28 mouse cellular contexts compared by ENCODE assay signal in the genomic region with DNA sequence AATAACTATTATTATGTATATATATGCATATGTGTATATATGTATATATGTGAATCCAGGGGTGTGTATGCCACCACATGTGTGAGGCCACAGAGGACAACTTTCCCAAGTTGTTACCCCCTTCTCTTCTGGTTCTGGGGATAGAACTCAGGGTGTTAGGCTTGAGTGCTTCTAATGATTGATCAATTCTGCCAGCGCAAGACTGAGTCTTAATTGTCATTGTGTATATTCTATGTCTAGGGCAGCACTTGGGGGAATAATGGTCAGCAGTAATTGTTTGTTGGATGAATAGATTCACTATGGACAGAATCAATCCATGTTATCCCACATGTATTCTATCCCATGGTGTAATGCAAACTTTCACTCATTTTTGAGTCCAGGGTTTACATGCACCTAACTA.
"Had no signal": no experiment of that assay in that cellular context is flagged by ENCODE, and none has a peak within 500 bp of the region (broad histone marks: within the 10 kb centered on the region; RNA-seq: fewer than 3 reads in every experiment).

No protein-coding gene starts in this region.

- H3K27ac ChIP-seq: embryonic facial prominence, embryonic 10.5 days; embryonic facial prominence, embryonic 12.5 days; embryonic facial prominence, embryonic 13.5 days; embryonic facial prominence, embryonic 15.5 days; forebrain, embryonic 10.5 days; forebrain, embryonic 12.5 days; forebrain, embryonic 13.5 days; forebrain, embryonic 15.5 days; gastrocnemius, adult 2 months; heart, adult 2 months had no signal

- H3K36me3 ChIP-seq: embryonic facial prominence, embryonic 10.5 days; embryonic facial prominence, embryonic 12.5 days; embryonic facial prominence, embryonic 13.5 days; embryonic facial prominence, embryonic 15.5 days; forebrain, embryonic 10.5 days; forebrain, embryonic 12.5 days; forebrain, embryonic 15.5 days had no signal

- H3K4me1 ChIP-seq: embryonic facial prominence, embryonic 10.5 days; embryonic facial prominence, embryonic 12.5 days; embryonic facial prominence, embryonic 13.5 days; embryonic facial prominence, embryonic 15.5 days; forebrain, embryonic 10.5 days; forebrain, embryonic 12.5 days; forebrain, embryonic 13.5 days; forebrain, embryonic 15.5 days had no signal

- H3K4me2 ChIP-seq: embryonic facial prominence, embryonic 12.5 days; embryonic facial prominence, embryonic 13.5 days; embryonic facial prominence, embryonic 15.5 days; forebrain, embryonic 12.5 days; forebrain, embryonic 13.5 days; forebrain, embryonic 15.5 days had no signal

- H3K9ac ChIP-seq: embryonic facial prominence, embryonic 12.5 days; embryonic facial prominence, embryonic 13.5 days; embryonic facial prominence, embryonic 15.5 days; forebrain, embryonic 12.5 days; forebrain, embryonic 13.5 days; forebrain, embryonic 15.5 days; forebrain, postnatal 0 days had no signal

- H3K27me3 ChIP-seq: embryonic facial prominence, embryonic 12.5 days; embryonic facial prominence, embryonic 13.5 days; embryonic facial prominence, embryonic 15.5 days; forebrain, embryonic 12.5 days; forebrain, embryonic 13.5 days; forebrain, embryonic 15.5 days had no signal

- H3K4me3 ChIP-seq: embryonic facial prominence, embryonic 10.5 days; embryonic facial prominence, embryonic 12.5 days; embryonic facial prominence, embryonic 13.5 days; embryonic facial prominence, embryonic 15.5 days; erythroblast, embryonic 14.5 days; forebrain, embryonic 10.5 days; forebrain, embryonic 12.5 days; forebrain, embryonic 13.5 days; forebrain, embryonic 15.5 days; gastrocnemius, adult 2 months; heart, adult 2 months had no signal

- H3K9me3 ChIP-seq: embryonic facial prominence, embryonic 10.5 days; embryonic facial prominence, embryonic 12.5 days; embryonic facial prominence, embryonic 13.5 days; embryonic facial prominence, embryonic 15.5 days; forebrain, embryonic 10.5 days; forebrain, embryonic 12.5 days; forebrain, embryonic 13.5 days; forebrain, embryonic 15.5 days had no signal

- ATAC-seq: forebrain, embryonic 13.5 days; forebrain, embryonic 14.5 days; forebrain, embryonic 15.5 days; forebrain, embryonic 16.5 days; forebrain, postnatal 0 days had no signal

- DNase-seq: cerebellum, adult 2 months; cerebellum, adult 8-10 months; cerebellum, adult 9-10 months; cerebellum, adult 9-11 months; cerebellum, postnatal 10 days; cerebellum, postnatal 14 days; cerebellum, postnatal 25 days; cerebellum, postnatal 36 days; embryo, embryonic 11 days; forebrain, postnatal 0 days; gastrocnemius, adult 2 months; gastrocnemius, postnatal 10 days; gastrocnemius, postnatal 14 days; gastrocnemius, postnatal 25 days; gastrocnemius, postnatal 36 days; heart, adult 18-20 months; heart, adult 2 months had no signal
